Mouse (Mus musculus): ENCODE data around the gene Chd4.
"Not testable (repeated sequence)": the region's sequence is repeated elsewhere in the genome, so short reads cannot be mapped to it uniquely, and the experiment has no call there.

The Chd4 gene

GRCm38 (mm10) chr6:125162615-125163305 is 67.0 kb downstream of the Chd4 start:
- not testable (repeated sequence) for DNase-seq

DNA sequence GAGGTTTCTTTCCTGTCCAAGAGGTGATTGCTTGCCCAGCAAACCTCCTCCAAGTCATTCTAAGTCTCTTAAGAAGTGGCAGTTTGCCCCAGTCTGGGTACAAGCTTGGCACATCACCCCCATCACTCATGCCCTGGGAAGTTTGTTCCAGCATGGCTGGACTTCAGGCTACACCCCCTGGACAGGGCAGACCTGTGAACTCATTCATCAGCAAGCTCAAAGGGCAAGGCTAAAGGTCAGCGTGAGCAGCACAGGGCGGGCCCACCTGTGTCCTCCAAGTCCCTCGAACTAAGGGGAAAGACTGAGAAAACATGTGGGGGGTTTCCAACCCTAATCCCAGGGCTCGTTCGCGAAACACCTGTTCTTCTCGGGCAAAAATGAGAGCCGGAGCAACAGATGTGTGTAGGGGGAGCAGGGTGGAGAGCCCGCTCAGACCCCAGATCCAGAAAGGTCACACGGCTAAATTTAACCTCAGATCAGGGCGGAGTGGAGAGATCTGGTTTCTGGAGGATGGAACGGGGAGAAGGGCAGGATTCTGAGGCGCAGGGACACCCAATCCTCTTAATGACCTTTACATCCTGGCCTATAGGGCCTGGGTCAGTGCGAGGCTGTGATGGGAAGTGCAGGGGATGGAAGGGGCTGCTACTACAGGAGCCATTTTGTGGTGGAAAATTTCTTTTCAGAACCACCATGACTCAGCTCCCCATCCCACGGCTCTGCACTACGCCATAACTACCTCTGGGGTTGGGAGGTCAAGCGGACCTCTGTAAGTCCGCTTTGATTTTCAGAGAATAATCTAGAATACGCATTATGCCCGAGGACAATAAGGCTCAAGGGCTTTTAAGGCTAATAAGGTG is 68.2 kb downstream of the Chd4 start:
- peak; percentile 42 for DNase-seq

DNA sequence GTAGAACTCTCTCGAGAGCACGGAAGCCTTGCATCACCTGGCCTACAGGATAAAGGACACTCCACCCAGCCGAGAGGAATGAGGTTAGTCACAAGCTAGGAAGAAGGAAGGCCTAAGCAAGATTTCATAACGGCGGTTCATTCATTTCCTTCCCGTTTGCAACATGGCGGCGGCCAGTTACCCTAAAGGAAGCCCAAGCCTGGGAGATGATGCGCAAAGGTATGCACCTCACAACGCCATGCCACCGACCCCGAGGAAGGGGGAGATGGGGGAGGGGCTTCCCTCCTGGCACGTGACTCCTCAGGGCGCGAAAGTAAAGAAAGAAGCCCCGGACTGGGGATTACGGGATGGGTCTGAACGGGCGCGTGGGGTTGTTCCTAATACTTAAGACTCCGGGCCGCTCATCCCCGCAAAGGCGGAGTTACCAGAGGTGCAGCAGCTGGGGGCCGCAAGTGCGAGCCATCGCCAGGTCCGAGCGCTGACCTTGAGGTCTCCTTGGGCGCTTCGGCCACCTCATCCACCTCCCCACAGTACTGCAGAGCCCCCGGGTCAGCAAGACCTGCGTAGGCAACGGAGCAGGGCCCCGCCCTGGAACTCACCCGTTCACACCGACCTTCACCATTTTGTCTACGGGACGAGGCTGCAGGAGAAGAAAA is 69.0 kb downstream of the Chd4 start:
- DNase-seq = peak; percentile 72 to 74

- DNase-seq = peak; percentile 98
Observed at GRCm38 (mm10) chr6:125165328-125165891, 69.6 kb downstream of the Chd4 start.

- DNase-seq = peak; percentile 81 to 86
Observed at GRCm38 (mm10) chr6:125166051-125166751, 70.4 kb downstream of the Chd4 start, which contains the start of gene Gapdh. TSS of gene Gapdh (minus strand) at chr6:125166467.

- peak in 1 of 2 experiments; percentile 60 for DNase-seq
Observed at GRCm38 (mm10) chr6:125166861-125167650, 71.3 kb downstream of the Chd4 start.

DNA sequence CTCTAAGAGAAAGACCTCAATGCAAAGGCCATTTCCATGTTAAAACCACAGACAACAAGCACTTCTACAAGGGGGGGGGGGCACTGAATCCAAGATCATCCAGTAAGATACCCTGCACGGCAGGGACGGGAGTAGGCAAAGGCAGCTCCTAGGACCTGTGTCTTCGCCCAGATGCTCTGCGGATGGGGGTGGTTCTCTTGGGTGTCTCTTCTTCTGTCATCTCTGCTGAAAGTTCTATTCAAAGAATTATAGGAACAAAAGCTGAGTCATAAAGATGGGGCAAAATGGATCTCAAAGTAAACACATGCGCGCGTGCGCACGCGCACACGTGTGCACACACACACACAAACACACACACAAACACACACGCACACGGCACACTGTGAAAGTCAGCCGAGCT is 72.3 kb downstream of the Chd4 start:
- no peak for DNase-seq

GRCm38 (mm10) chr6:125170194-125170593 is 74.4 kb downstream of the Chd4 start:
- no peak for DNase-seq

DNA sequence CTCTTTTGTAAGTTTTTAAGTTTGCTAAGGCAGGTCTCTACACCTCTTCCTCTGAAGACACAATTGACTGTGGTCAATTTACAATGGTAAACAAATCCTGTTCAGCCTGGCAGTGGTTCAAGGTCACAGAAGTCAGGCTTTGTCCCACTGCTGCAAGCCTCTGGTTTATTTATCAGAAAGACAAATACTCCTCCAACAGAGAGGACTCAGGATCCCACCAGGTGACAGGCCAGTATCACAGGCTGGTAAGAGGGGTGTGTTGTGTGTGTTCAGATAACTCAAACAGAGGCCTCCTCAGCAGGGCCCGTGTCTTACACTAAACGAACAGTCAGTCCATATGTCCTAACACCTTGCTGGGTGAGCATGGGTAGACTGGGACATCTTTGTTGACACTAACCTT is 76.7 kb downstream of the Chd4 start:
- DNase-seq = no peak

DNA sequence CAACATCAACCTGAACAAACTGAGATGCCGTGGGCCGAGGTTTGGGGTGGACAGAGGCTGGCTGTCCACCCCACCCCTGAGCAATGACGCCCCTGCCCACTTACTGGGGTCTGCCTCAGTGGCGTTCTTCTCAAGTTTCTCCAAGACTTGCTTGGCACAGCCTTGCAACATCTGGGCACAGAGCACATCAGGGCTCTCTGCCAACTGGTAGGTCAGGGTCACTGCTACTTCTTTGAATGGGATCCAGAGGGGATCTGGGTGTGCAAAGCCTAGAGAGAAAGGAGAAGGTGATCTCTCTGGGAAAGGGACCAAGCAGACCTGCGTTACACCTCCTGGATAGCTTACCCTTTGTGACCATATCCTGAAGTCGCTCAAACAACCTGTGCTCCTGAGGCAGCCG is 77.5 kb downstream of the Chd4 start:
- DNase-seq = no peak

DNA sequence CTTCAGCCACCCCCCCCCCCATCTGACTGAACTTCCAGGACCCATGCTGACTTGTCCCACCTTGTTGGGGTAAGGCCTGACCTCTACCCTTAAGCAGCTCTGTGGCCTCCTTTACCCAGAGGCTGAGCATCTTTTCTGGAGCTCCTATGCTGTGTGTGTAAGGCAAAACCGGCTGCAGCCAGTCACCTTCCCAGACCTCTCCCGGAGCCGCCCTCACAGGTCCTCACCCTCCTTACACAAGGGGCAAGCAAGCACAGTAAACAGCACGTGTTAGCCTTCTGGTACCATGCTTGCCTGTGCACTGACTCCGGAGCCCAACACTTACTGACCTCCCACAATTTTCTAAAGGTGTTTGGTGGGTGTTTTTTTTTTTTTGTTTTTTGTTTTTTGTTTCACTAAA is 79.7 kb downstream of the Chd4 start:
- no peak for DNase-seq

DNA sequence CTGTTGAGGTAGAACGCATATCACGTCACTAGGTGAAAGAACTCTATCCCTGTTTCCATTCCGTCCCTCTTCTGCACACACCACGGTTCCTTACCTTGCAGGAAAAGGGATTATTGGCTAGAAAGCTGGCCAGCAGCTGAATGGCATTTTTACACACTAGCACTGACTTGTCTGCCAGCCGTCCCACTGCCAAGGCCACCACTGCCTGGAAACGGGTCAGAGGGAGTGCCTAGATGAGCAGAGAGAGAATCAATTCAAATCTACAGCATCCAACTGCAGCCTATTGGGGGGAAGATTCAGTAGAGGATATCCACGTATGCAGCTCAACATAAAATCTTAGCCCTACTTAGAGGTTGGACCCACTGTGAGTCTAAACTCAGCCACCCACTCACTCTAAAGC is 83.8 kb downstream of the Chd4 start:
- DNase-seq = no peak
